Mouse (Mus musculus) stomach, postnatal 0 days (tissue): ENCODE results near the gene Chil1.

Source experiments
- CTCF ChIP-seq: IDR thresholded peaks from 2 replicates; pipeline ENCODE4 v1.5.1; 2016; ENCODE audit warnings: antibody characterized with exemption, low read depth, mild to moderate bottlenecking, moderate library complexity
- EP300 ChIP-seq: optimal IDR thresholded peaks from 2 replicates; pipeline ENCODE3; 2016; ENCODE audit warnings: antibody characterized with exemption

GRCm38 (mm10) chr1:134193126-134193525, 11.2 kb downstream of the Chil1 start, which contains the start of gene Mybph:
- no peak for TF ChIP-seq EP300
- TF ChIP-seq CTCF, result no peak
